Mouse (Mus musculus) lung, embryonic 15.5 days (tissue): Measurements from ENCODE around the gene Gpr27. TPM values are rescaled to one million over a fixed set of nuclear protein-coding genes. Genes with fewer than 3 reads are reported as not detected.

Experiments used
- ATAC-seq: fragments of 200-750 bp; cut with Nextera tagmentation; 2 replicates; pipeline ENCODE4 v1.8.0; 2017; ENCODE audit warnings: moderate number of reproducible peaks, borderline replicate concordance; ENCODE audit not compliant: low FRiP score, low TSS enrichment; ENCODE audit errors: extremely low read depth
- H3K27ac ChIP-seq: fragments of 300-500 bp; sonication (generic); 2 replicates; pipeline ENCODE4 v1.5.1; 2015; ENCODE audit warnings: moderate library complexity, mild to moderate bottlenecking, inconsistent platforms
- H3K27me3 ChIP-seq: fragments of 300-500 bp; sonication (generic); 2 replicates; pipeline ENCODE4 v1.6.1; 2015; ENCODE audit warnings: inconsistent platforms
- H3K36me3 ChIP-seq: fragments of 300-500 bp; sonication (generic); 2 replicates; pipeline ENCODE4 v1.6.1; 2015; ENCODE audit warnings: inconsistent platforms
- H3K4me1 ChIP-seq: fragments of 300-500 bp; sonication (generic); 2 replicates; pipeline ENCODE4 v1.6.1; 2015; ENCODE audit warnings: inconsistent platforms
- H3K4me2 ChIP-seq: fragments of 300-500 bp; sonication (generic); 2 replicates; pipeline ENCODE4 v1.6.1; 2015; ENCODE audit warnings: inconsistent platforms, mild to moderate bottlenecking, moderate library complexity
- H3K4me3 ChIP-seq: fragments of 300-500 bp; sonication (generic); 2 replicates; pipeline ENCODE4 v1.5.1; 2015; ENCODE audit warnings: mild to moderate bottlenecking, inconsistent platforms
- H3K9ac ChIP-seq: fragments of 300-500 bp; sonication (generic); 2 replicates; pipeline ENCODE4 v1.6.1; 2015; ENCODE audit warnings: inconsistent platforms
- H3K9me3 ChIP-seq: fragments of 300-500 bp; sonication (generic); 2 replicates; pipeline ENCODE4 v1.6.1; 2016; ENCODE audit warnings: inconsistent platforms
- WGBS: fragments of 180-500 bp; shearing (Covaris S2); methylation state at CpG from one replicate; pipeline ENCODE4 v1.1.7; 2015; 5-methylcytosine and 5-hydroxymethylcytosine counted together
- polyA plus RNA-seq: library from polyadenylated mRNA; unstranded; fragments of >200 nt; fragmentation: Nextera tagmentation; extraction: Ambion mirVana; gene quantifications from 2 replicates; pipeline ENCODE4 v1.2.1, GENCODE M21; 2015

The Gpr27 gene
- polyA plus RNA-seq, 1 experiment from 2014 or later: 4.5 TPM

DNA sequence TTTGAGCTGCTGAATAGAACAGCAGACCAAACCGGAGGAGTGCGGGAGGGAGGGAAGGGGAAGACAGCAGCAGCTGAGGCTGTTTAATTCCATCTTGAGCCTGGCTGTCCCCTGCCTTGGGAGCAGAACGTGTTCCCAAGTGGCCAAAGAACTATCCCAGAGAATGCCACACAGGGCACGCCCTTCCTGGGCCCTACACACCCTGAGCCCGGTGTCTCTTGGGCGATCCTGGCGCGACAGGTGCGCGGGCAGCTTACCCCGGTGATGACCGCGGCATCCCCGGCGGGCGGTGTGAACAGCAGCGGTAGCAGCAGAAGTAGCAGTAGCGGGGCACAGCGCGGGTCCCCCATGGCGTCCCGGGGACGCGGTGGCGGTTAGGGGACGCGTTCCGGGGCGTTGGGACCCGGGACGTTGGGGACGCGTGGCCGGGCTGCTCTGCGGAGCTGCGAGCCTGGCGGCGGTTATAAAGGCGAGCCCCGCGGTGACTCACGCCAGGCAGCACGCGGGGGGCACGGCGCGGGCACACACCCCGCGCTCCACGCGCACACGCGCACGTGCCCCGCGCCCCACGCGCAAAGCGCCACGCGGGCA, 33.6 kb downstream of the Gpr27 start, which contains the start of gene Prok2:
Gene Prok2 (minus strand): TSS at position 422 of the 591 bp plus-strand sequence.
- peak; percentile 59 for ATAC-seq

DNA sequence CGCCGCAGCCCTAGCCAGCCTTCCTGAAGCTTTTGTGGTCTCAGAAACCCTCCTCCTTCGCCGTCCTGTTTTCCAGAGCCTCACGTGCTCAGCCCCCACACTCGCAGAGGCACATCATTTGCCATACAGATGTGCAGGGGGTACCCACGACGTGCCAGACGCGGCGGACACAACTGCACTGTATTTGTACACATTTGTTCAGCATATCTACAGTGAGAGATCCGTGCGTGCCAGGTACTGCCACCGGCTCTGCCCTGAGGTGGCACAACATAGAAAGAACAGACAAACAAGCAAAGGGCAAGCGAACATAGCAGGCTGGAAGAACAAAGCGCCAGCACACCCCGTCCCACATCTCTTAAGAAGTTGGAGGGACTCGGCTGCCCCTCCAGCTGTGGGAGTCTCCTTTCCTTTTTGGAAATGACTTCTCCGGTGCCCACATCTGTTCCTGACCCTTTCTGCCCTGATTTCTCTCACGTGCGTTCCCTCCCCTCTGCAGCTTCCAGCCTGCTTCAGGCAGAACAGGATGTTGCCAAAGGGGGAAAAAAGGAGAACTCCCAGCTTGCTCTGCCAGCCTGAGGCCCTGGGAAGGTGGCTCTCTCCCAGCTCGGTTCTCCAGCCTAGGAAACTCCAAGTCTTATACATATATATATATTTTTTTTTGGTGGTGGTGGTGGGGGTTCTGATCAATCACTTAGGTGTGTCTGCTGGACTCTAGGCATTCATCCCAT, 34.3 kb downstream of the Gpr27 start:
- Histone ChIP-seq H3K27ac (no peak overlapping the region), H3K36me3 (no peaks in the 10 kb centered on the region), H3K4me3 (peak overlapping the region; percentile 47), H3K9ac (peak overlapping the region; percentile 23; the same call in 1 of the 2 replicates), H3K4me2 (peak overlapping the region; percentile 94), H3K9me3 (no peaks in the 10 kb centered on the region), H3K27me3 (peaks cover 40% of the 10 kb centered on the region), H3K4me1 (peaks cover 14% of the 10 kb centered on the region)
- no peak for ATAC-seq
- WGBS: 4% methylated on average over 20 of the region's 22 CpGs

More for the DNA sequence above, 33.6 kb downstream of the Gpr27 start, which contains the start of gene Prok2:
- Histone ChIP-seq H3K4me2 (peak within 1 kb of the TSS; percentile 94), H3K9me3 (no peaks in the 10 kb centered on the region), H3K4me3 (peak within 1 kb of the TSS; percentile 47), H3K27me3 (peaks cover 40% of the 10 kb centered on the region), H3K27ac (no peak within 1 kb of the TSS), H3K9ac (peak within 1 kb of the TSS; percentile 23; the same call in 1 of the 2 replicates), H3K36me3 (no peaks in the 10 kb centered on the region), H3K4me1 (peaks cover 14% of the 10 kb centered on the region)
- 1% methylated on average over 54 of the region's 61 CpGs for WGBS

DNA sequence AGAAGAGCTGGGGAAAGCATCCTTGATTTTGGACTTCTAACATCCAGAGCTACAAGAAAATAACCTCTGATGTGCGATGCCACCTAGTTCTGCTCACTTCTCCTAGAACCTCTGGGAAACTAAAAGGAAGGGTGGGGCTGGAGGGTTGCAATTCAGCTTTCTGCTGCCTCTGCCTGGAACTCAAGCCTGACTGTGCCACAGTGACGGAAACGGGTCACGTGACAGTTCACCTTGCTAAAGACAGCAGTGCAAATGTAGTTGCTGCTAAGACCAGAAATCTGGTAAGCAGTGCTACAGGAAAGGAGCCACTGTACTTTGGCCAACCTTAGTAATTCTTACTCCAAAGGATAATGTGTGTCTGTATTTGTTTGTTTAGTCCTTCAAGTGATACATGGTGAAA, 37.4 kb downstream of the Gpr27 start:
- Histone ChIP-seq H3K27ac (no peak overlapping the region), H3K36me3 (no peaks in the 10 kb centered on the region), H3K27me3 (peaks cover 33% of the 10 kb centered on the region), H3K4me3 (no peak overlapping the region), H3K4me2 (no peak overlapping the region), H3K9me3 (no peaks in the 10 kb centered on the region), H3K4me1 (peaks cover 14% of the 10 kb centered on the region), H3K9ac (no peak overlapping the region)
- 71% methylated on average over 4 of the region's 4 CpGs for WGBS
- no peak for ATAC-seq

DNA sequence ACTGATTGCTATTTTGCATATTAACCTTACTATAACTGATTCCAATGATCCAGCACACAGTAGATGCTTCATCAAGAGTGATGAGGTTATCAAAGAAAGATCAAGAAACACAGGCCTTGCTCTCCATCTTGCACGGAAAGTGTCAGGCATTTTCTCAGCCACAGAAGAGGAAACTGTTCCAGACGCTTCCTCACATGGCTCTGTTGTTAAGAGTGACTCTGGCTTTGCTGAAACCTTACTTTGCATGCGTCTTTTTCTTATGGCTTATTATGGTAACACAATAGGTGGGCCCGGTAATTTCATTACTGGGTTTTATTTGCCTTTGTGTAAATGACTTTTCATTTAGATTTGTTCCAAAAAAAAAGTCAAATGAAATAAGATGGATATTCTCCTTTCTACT, 39.4 kb downstream of the Gpr27 start:
- ATAC-seq: no peak
- Histone ChIP-seq H3K36me3 (no peaks in the 10 kb centered on the region), H3K27me3 (peaks cover 16% of the 10 kb centered on the region), H3K4me3 (no peak overlapping the region), H3K27ac (no peak overlapping the region), H3K9ac (no peak overlapping the region), H3K4me1 (no peaks in the 10 kb centered on the region; the same call in 1 of the 2 replicates), H3K4me2 (no peak overlapping the region), H3K9me3 (no peaks in the 10 kb centered on the region)
- 77% methylated on average over 4 of the region's 4 CpGs for WGBS

DNA sequence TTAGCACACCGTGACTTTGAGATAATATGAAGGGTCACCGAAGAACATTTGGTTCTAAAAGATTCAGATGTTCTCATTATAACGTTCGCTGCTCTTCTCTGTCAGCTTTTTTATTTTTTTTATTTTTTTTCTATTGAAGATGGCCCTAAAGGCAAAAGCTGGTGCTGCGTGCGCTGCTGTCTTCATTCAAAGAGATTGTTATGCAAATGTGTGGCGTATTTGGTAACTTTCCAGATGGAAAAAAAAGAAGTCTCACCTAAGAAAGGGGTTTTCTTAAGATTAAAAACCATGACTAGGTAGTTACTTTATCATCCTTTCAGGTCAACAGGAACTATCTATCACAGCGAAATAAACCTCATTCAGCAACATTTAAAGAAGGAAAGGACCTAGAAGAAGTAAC, 40.2 kb downstream of the Gpr27 start:
- Histone ChIP-seq H3K4me3 (no peak overlapping the region), H3K36me3 (no peaks in the 10 kb centered on the region), H3K4me1 (no peaks in the 10 kb centered on the region), H3K4me2 (no peak overlapping the region), H3K9me3 (no peaks in the 10 kb centered on the region), H3K27me3 (peaks cover 10% of the 10 kb centered on the region; the same call in 1 of the 2 replicates), H3K27ac (no peak overlapping the region), H3K9ac (no peak overlapping the region)
- no peak for ATAC-seq
- WGBS: 83% methylated on average over 8 of the region's 8 CpGs

DNA sequence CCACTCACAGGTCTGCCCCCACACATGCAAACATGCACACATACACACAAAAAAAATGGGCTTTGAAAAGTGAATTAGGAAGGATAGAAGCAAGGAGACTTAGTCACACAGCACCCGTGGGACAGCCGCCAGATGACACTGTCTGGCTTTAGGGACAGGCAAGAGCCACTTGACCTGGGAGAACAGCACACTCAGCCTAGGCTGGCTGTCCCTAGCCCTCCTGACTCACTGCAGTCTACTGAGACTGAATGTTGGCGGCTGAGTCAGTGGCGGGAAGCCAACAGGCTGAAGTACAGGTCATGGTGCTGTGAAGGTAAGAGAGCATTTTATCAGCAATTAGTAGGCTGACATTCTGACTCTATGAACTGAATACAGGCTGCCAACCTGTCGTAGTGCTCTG, 42.2 kb downstream of the Gpr27 start:
- Histone ChIP-seq H3K9ac (no peak overlapping the region), H3K4me3 (no peak overlapping the region), H3K4me2 (no peak overlapping the region), H3K36me3 (no peaks in the 10 kb centered on the region), H3K27ac (no peak overlapping the region), H3K4me1 (no peaks in the 10 kb centered on the region), H3K27me3 (0 out of 2 replicates have a peak, but pooled peaks cover 2% of the 10 kb centered on the region), H3K9me3 (no peaks in the 10 kb centered on the region)
- ATAC-seq: no peak
- 58% methylated on average over 5 of the region's 5 CpGs for WGBS

DNA sequence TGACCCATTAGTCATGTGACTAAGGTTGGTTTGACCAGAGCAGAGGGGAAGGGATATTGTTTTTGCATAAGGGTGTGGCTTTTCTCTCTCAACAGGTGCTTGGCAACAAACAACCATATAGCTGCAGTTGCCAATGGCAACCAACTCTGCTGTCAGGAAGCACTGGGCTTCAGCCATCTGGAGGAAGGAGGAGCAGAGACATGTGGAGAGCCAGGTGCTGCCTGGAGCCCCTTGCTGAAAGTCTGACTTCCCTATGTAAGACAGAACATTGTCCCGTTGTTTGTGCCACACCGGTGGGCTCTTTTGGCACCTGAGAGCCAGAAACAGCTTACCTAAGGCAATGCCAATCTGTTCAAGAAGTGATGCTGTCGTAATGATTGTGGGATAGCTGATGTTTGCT, 50.4 kb downstream of the Gpr27 start:
- Histone ChIP-seq H3K36me3 (no peaks in the 10 kb centered on the region), H3K4me2 (no peak overlapping the region), H3K9ac (no peak overlapping the region), H3K9me3 (no peaks in the 10 kb centered on the region), H3K4me1 (no peaks in the 10 kb centered on the region), H3K27me3 (no peaks in the 10 kb centered on the region), H3K27ac (no peak overlapping the region), H3K4me3 (no peak overlapping the region)
- no peak for ATAC-seq
- 62% methylated on average over 3 of the region's 3 CpGs for WGBS

Other genes with a start within 250 kb of the Gpr27 start
- gene Foxp1, start 170.0 kb upstream of the Gpr27 start, polyA plus RNA-seq: 95.4 and 109 TPM in 2 replicates
- gene Eif4e3, start 25.9 kb upstream of the Gpr27 start, polyA plus RNA-seq: 26.6 and 27.6 TPM in 2 replicates
- 3.5 and 3.8 TPM in 2 replicates for gene Gm20696, start 25.9 kb upstream of the Gpr27 start, polyA plus RNA-seq
- gene Prok2, start 33.7 kb downstream of the Gpr27 start, polyA plus RNA-seq: 0.11 and 0.14 TPM in 2 replicates